Mouse (Mus musculus): ENCODE results near the gene Tufm. TPM values are rescaled to one million over a fixed set of nuclear protein-coding genes. Genes with fewer than 3 reads are reported as not detected.

The Tufm gene
- 160 and 167 TPM in 2 replicates for polyA plus RNA-seq (2014; fragmentation: Nextera tagmentation; extraction: Ambion mirVana)

GRCm38 (mm10) chr7:126487052-126487483 lies at the start of gene Tufm:
Gene Tufm (plus strand): TSS chr7:126487361.
- Histone ChIP-seq H3K4me3 (ENCODE audit: low read depth, low read length) (peak within 1 kb of the TSS; percentile 62), H3K9ac (ENCODE audit: low read length) (peak within 1 kb of the TSS; percentile 53), H3K9me3 (ENCODE audit: control insufficient read depth, low read length) (no peaks in the 10 kb centered on the region), H3K36me3 (ENCODE audit: control insufficient read depth, insufficient read depth, low read length) (peaks cover 2% of the 10 kb centered on the region), H3K4me2 (ENCODE audit: low read depth) (peak within 1 kb of the TSS; percentile 94), H3K27ac (ENCODE audit: low read depth, low read length) (peak within 1 kb of the TSS; percentile 56; the same call in 1 of the 2 replicates), H3K4me1 (ENCODE audit: control insufficient read depth, insufficient read depth, low read length) (peaks cover 8% of the 10 kb centered on the region; the same call in 1 of the 2 replicates), H3K27me3 (ENCODE audit: control insufficient read depth, insufficient read depth, low read length) (no peaks in the 10 kb centered on the region)
- DNase-seq (ENCODE audit: low spot score) (peak; percentile 94), ATAC-seq (ENCODE audit: insufficient read depth, low FRiP score, low TSS enrichment) (peak; percentile 88)
- under 1% methylated on average over 32 of the region's 32 CpGs for WGBS

- Histone ChIP-seq H3K4me3 (ENCODE audit: low read depth, low read length) (no peak overlapping the region), H3K4me2 (ENCODE audit: low read depth) (no peak overlapping the region), H3K27me3 (ENCODE audit: control insufficient read depth, insufficient read depth, low read length) (no peaks in the 10 kb centered on the region), H3K9ac (ENCODE audit: low read length) (no peak overlapping the region), H3K4me1 (ENCODE audit: control insufficient read depth, insufficient read depth, low read length) (no peaks in the 10 kb centered on the region), H3K9me3 (ENCODE audit: control insufficient read depth, low read length) (no peaks in the 10 kb centered on the region), H3K27ac (ENCODE audit: low read depth, low read length) (no peak overlapping the region), H3K36me3 (ENCODE audit: control insufficient read depth, insufficient read depth, low read length) (0 out of 2 replicates have a peak, but pooled peaks cover 2% of the 10 kb centered on the region)
- no peak for DNase-seq (ENCODE audit: low spot score)
- no peak for ATAC-seq (ENCODE audit: insufficient read depth, low FRiP score, low TSS enrichment)
- 85% methylated on average over 9 of the region's 9 CpGs for WGBS
Observed at GRCm38 (mm10) chr7:126440134-126440533, 47.0 kb upstream of the Tufm start.

- Histone ChIP-seq H3K9me3 (ENCODE audit: control insufficient read depth, low read length) (no peaks in the 10 kb centered on the region), H3K27ac (ENCODE audit: low read depth, low read length) (no peak overlapping the region), H3K27me3 (ENCODE audit: control insufficient read depth, insufficient read depth, low read length) (no peaks in the 10 kb centered on the region), H3K4me2 (ENCODE audit: low read depth) (no peak overlapping the region), H3K36me3 (ENCODE audit: control insufficient read depth, insufficient read depth, low read length) (peaks cover 4% of the 10 kb centered on the region; the same call in 1 of the 2 replicates), H3K4me1 (ENCODE audit: control insufficient read depth, insufficient read depth, low read length) (no peaks in the 10 kb centered on the region), H3K4me3 (ENCODE audit: low read depth, low read length) (no peak overlapping the region), H3K9ac (ENCODE audit: low read length) (no peak overlapping the region)
- ATAC-seq (ENCODE audit: insufficient read depth, low FRiP score, low TSS enrichment) (no peak), DNase-seq (ENCODE audit: low spot score) (no peak)
- 93% methylated on average over 10 of the region's 10 CpGs for WGBS
Observed at GRCm38 (mm10) chr7:126443997-126444396, 43.2 kb upstream of the Tufm start.

DNA sequence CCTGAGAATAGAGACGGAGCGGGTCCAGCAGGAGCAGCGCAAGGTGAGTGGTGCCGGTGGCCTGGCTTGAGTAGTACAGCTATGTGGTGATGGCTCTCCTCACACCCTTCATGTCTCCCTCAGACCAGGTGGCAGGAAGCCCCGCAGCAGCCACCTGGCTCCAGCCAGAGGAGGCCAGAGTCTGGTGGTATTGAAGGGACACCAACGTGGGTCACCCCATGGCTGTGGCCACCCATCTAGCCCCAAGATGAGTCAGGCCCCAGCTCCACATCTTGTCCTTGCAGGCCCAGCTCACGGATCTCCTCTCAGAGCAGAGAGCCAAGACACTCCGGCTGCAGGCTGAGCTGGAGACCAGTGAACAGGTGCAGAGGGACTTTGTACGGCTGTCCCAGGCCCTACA lies 42.6 kb upstream of the Tufm start:
- DNase-seq (ENCODE audit: low spot score) (no peak), ATAC-seq (ENCODE audit: insufficient read depth, low FRiP score, low TSS enrichment) (no peak)
- Histone ChIP-seq H3K27ac (ENCODE audit: low read depth, low read length) (no peak overlapping the region), H3K4me3 (ENCODE audit: low read depth, low read length) (no peak overlapping the region), H3K9me3 (ENCODE audit: control insufficient read depth, low read length) (no peaks in the 10 kb centered on the region), H3K4me2 (ENCODE audit: low read depth) (no peak overlapping the region), H3K9ac (ENCODE audit: low read length) (no peak overlapping the region), H3K4me1 (ENCODE audit: control insufficient read depth, insufficient read depth, low read length) (no peaks in the 10 kb centered on the region), H3K36me3 (ENCODE audit: control insufficient read depth, insufficient read depth, low read length) (peaks cover 4% of the 10 kb centered on the region; the same call in 1 of the 2 replicates), H3K27me3 (ENCODE audit: control insufficient read depth, insufficient read depth, low read length) (no peaks in the 10 kb centered on the region)
- 86% methylated on average over 9 of the region's 9 CpGs for WGBS

DNA sequence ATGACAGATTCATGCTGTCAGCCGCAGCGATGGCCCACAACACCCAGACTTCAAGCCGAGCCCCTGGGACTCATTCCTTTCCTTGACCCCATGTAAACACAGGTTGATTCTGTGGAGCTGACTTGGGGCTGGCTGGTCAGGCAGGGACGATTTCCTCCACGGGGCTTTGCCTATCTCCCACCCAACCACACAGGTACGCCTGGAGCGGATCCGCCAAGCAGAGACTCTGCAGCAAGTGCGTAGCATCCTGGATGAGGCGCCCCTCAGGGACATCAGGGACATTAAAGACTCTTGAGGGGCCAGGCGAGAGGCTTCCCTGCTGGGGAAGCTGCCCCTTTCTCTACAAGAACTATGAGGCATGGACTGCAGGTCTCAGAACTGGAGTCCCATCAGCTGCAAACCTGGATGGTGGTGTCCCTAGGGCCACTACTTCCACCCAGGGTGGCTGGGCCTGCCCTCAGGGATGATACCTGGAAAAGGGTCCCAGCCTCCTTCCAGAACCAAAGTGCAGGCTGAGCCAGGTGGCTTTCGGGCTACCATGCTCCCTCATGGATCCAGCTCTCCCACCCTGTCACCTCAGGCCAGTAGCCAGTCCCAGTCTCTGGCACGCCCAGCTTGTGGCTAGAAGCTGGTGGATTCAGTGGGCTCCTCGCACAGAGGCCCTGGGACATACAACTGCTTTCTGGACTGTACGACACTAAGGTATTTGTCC lies 41.9 kb upstream of the Tufm start:
- Histone ChIP-seq H3K36me3 (ENCODE audit: control insufficient read depth, insufficient read depth, low read length) (peaks cover 4% of the 10 kb centered on the region; the same call in 1 of the 2 replicates), H3K9me3 (ENCODE audit: control insufficient read depth, low read length) (no peaks in the 10 kb centered on the region), H3K4me1 (ENCODE audit: control insufficient read depth, insufficient read depth, low read length) (no peaks in the 10 kb centered on the region), H3K27me3 (ENCODE audit: control insufficient read depth, insufficient read depth, low read length) (no peaks in the 10 kb centered on the region), H3K27ac (ENCODE audit: low read depth, low read length) (no peak overlapping the region), H3K4me2 (ENCODE audit: low read depth) (no peak overlapping the region), H3K9ac (ENCODE audit: low read length) (no peak overlapping the region), H3K4me3 (ENCODE audit: low read depth, low read length) (no peak overlapping the region)
- WGBS, result 91% methylated on average over 15 of the region's 15 CpGs
- no peak for ATAC-seq (ENCODE audit: insufficient read depth, low FRiP score, low TSS enrichment)
- no peak for DNase-seq (ENCODE audit: low spot score)

DNA sequence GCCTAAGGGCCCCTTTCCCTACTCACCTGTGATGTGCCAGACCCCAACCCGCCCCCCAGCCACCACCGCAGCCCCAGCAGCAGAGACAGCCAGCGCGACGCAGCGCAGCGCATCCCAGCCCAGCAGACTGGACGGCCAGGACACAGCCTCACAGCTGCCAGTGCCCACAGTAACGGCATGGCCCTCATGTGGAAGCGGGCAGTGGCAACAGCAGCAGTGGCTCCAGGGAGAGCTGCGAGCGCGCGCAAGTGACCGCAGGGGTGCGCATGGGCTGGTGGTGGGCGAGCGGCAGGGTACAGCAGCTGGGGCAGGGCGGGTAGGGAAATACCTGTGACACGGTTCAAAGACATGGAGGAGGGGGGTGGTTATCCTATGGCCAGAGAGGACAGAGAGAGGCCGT lies 40.9 kb upstream of the Tufm start:
- Histone ChIP-seq H3K4me3 (ENCODE audit: low read depth, low read length) (no peak overlapping the region), H3K4me2 (ENCODE audit: low read depth) (no peak overlapping the region), H3K27ac (ENCODE audit: low read depth, low read length) (no peak overlapping the region), H3K9me3 (ENCODE audit: control insufficient read depth, low read length) (no peaks in the 10 kb centered on the region), H3K9ac (ENCODE audit: low read length) (no peak overlapping the region; the same call in 1 of the 2 replicates), H3K4me1 (ENCODE audit: control insufficient read depth, insufficient read depth, low read length) (no peaks in the 10 kb centered on the region), H3K27me3 (ENCODE audit: control insufficient read depth, insufficient read depth, low read length) (no peaks in the 10 kb centered on the region), H3K36me3 (ENCODE audit: control insufficient read depth, insufficient read depth, low read length) (peaks cover 4% of the 10 kb centered on the region; the same call in 1 of the 2 replicates)
- no peak for DNase-seq (ENCODE audit: low spot score)
- 94% methylated on average over 20 of the region's 21 CpGs for WGBS
- ATAC-seq (ENCODE audit: insufficient read depth, low FRiP score, low TSS enrichment), result no peak

DNA sequence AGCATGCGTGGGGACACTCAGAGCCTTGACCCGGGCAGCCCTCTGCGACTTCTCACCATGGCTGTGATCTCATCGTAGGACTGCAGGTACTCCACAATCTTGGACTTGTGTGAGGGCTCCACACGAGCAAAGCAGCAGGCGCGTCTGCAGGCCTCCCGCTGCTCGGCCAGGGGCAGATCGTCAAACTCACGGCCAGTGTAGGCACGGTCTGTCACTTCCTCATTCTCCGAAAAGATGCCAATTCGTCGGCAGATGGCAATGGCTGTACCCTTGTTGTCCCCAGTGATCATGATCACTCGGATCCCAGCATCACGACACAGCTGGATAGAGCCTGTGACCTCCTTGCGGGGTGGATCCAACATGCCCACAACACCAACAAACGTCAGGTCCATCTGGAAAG lies 38.7 kb upstream of the Tufm start:
- 90% methylated on average over 19 of the region's 19 CpGs for WGBS
- Histone ChIP-seq H3K9ac (ENCODE audit: low read length) (no peak overlapping the region), H3K36me3 (ENCODE audit: control insufficient read depth, insufficient read depth, low read length) (peaks cover 4% of the 10 kb centered on the region; the same call in 1 of the 2 replicates), H3K27ac (ENCODE audit: low read depth, low read length) (no peak overlapping the region), H3K4me1 (ENCODE audit: control insufficient read depth, insufficient read depth, low read length) (no peaks in the 10 kb centered on the region), H3K27me3 (ENCODE audit: control insufficient read depth, insufficient read depth, low read length) (no peaks in the 10 kb centered on the region), H3K4me2 (ENCODE audit: low read depth) (no peak overlapping the region), H3K4me3 (ENCODE audit: low read depth, low read length) (no peak overlapping the region), H3K9me3 (ENCODE audit: control insufficient read depth, low read length) (no peaks in the 10 kb centered on the region)
- DNase-seq (ENCODE audit: low spot score) (no peak), ATAC-seq (ENCODE audit: insufficient read depth, low FRiP score, low TSS enrichment) (no peak)

GRCm38 (mm10) chr7:126449991-126450390 lies 37.2 kb upstream of the Tufm start:
- no peaks in the 10 kb centered on the region for H3K4me1 ChIP-seq (ENCODE audit: control insufficient read depth, insufficient read depth, low read length)
- peaks cover 2% of the 10 kb centered on the region; the same call in 1 of the 2 replicates for H3K36me3 ChIP-seq (ENCODE audit: control insufficient read depth, insufficient read depth, low read length)
- ATAC-seq (ENCODE audit: insufficient read depth, low FRiP score, low TSS enrichment) (no peak), DNase-seq (ENCODE audit: low spot score) (no peak)
- no peak overlapping the region for H3K4me3 ChIP-seq (ENCODE audit: low read depth, low read length)
- WGBS, result 92% methylated on average over 18 of the region's 18 CpGs
- H3K9ac ChIP-seq (ENCODE audit: low read length), result no peak overlapping the region
- no peaks in the 10 kb centered on the region for H3K9me3 ChIP-seq (ENCODE audit: control insufficient read depth, low read length)
- no peaks in the 10 kb centered on the region for H3K27me3 ChIP-seq (ENCODE audit: control insufficient read depth, insufficient read depth, low read length)
- no peak overlapping the region for H3K27ac ChIP-seq (ENCODE audit: low read depth, low read length)
- H3K4me2 ChIP-seq (ENCODE audit: low read depth), result no peak overlapping the region

GRCm38 (mm10) chr7:126450641-126451040 lies 36.5 kb upstream of the Tufm start:
- Histone ChIP-seq H3K9me3 (ENCODE audit: control insufficient read depth, low read length) (no peaks in the 10 kb centered on the region), H3K27ac (ENCODE audit: low read depth, low read length) (no peak overlapping the region), H3K36me3 (ENCODE audit: control insufficient read depth, insufficient read depth, low read length) (no peaks in the 10 kb centered on the region; the same call in 1 of the 2 replicates), H3K27me3 (ENCODE audit: control insufficient read depth, insufficient read depth, low read length) (no peaks in the 10 kb centered on the region), H3K4me2 (ENCODE audit: low read depth) (no peak overlapping the region), H3K9ac (ENCODE audit: low read length) (no peak overlapping the region), H3K4me1 (ENCODE audit: control insufficient read depth, insufficient read depth, low read length) (no peaks in the 10 kb centered on the region), H3K4me3 (ENCODE audit: low read depth, low read length) (no peak overlapping the region)
- ATAC-seq (ENCODE audit: insufficient read depth, low FRiP score, low TSS enrichment) (no peak), DNase-seq (ENCODE audit: low spot score) (no peak)
- 89% methylated on average over 6 of the region's 6 CpGs for WGBS
